Mouse (Mus musculus): ENCODE measurements around the gene Kcp. TPM values are rescaled to one million over a fixed set of nuclear protein-coding genes. Genes with fewer than 3 reads are reported as not detected.

The Kcp gene
- total RNA-seq, 2 experiments from 2014 or later: 19.0 to 27.2 TPM

DNA sequence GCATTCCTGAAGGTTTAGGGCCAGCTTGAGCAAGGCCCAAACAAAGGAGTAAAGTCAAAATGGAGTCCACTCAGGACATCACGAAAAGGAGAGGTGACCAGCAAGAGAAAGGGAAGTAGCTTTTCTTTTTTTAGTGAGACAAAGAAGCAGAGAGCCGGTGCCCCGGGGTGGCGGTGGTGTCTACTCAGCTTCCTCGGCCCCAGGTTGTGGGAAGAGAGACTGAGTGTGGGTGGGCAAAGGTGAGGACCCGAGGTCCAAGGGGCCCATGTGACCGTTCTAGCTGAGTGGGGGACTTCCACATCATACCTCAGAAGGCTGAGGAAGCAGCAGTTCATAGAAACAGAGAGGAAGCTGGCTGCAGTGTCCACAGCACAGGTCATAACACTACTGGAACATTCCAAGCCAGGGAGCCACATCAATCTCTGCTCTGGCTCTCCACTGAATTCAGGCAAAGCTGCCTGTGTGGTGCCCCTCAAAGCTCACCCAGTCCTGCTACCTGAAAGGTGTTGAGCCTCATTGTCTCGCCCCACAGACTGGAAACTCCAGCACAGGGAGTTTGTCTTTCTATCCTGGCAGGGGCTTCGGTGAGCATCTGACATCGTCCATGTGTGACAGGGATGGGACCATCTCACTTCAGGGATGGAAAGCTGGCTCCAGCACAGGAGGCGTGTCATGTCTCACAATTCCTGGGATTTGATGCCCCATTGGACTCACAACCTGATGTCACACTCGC is 15.7 kb upstream of the Kcp start:
- no peak for DNase-seq

DNA sequence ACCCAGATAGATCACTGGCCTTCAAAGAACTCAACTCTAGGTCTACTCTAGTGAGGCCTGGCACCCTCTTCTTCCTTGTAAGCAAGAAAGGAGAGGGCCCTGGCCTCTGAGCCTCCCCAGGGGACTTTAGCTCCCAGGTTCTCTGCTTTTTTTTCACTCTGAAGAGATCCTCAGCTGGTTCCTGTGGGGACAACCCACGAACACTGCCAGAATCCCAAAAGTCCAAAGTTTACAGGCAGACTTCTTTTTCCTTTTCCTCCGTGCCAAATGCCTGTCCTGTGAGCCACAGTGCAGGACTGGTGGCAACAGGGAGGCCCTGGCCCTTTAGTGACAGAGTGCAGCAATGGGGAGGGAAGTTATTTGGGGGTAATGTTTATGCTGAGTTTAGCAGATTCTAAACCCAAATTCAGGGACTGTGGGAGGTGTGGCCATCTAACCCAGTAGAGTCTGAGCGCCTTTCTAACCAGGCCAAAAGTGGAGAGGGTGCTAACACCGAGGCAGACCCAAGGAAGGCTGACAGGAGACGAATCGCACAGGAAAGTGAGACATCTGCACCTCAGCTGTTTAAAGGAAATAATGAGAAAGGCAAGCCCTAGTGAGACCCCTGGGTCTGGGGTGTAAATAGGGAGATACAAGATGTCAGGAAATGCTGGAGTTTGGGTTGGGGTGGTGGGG is 15.0 kb upstream of the Kcp start:
- no peak for DNase-seq

DNA sequence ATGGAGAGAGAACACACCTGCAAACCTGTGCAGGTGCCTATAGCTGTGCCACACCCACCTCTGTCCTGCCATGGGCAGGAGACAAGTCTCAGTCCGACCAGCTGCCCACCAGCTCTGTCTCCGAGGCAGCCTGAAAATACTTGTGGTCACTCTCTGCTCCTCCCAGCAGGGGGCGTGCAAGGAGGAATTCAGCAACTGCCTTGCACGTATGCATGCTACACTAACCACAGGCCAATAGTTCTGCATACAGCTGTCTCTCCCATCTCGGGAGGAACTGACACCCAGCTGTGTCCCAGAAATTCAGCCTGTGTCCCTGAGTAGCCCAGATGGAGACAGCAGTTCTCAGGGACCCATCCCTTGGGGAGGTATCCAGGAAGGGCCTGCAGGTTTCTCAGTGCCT is 9.4 kb upstream of the Kcp start:
- peak; percentile 79 for DNase-seq

DNA sequence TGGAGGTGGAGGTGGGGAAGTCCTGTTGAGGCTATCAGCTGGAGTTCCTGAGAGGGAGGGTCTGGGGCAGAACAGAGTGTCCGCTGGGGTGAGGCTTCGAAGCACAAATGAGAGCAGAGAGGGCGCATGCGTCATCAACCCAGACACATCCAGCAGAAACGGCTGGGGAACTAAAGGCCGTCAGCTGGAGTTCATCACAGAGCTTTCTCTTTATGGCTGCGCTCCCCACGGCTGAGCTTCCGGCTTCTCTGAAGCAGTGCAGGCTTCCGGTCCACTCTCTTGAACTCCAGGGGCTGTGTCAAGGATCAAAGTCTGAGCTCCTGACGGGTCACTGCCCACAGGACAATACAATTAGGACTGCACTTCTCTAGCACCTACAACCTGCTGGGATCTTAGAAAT is 5.5 kb upstream of the Kcp start:
- peak; percentile 46 for DNase-seq

- DNase-seq: no peak
These were observed 1.3 kb upstream of the Kcp start for GRCm38 (mm10) chr6:29509086-29509485.

DNA sequence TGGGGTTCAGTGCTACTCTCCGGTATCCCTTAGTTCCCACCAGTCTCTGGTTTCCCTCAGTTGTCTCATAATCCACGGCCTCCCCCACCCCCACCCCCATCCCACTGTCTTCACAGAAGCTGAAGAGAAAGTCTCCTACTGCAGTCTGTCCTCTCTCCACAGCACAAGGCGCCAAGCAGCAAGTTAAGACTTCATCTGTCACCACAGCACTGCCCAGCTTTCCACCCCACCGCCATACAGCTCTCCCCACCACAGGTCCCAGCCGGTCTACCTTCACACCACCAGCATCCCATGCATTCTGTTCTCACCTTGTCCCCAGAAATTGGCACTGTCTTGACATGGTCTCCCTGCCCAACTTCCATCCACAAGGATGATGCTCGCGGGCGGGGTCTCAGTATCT is 918 bp downstream of the Kcp start:
- DNase-seq: no peak

DNA sequence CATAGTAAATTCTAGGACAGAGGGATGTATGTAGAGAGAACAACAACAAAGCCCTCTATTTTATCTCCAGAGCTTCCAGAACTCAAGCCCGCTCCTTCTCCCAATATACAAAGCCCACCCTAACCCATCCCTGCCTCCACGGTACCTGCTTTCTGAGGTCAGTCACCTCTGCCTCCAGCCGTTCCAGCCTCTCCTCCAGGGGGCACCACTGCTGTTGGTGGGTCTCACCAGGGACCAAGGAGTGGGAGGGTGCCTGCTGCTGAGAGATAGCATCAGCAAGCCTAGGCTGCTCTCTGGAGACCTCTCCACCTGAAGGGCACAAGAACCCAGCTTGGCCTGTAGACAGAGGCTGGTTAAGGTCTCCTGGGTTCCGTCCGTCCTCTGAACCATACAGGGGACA is 2.3 kb downstream of the Kcp start:
- DNase-seq: no peak

- DNase-seq: no peak
These were observed 6.2 kb downstream of the Kcp start for GRCm38 (mm10) chr6:29501599-29501998.

DNA sequence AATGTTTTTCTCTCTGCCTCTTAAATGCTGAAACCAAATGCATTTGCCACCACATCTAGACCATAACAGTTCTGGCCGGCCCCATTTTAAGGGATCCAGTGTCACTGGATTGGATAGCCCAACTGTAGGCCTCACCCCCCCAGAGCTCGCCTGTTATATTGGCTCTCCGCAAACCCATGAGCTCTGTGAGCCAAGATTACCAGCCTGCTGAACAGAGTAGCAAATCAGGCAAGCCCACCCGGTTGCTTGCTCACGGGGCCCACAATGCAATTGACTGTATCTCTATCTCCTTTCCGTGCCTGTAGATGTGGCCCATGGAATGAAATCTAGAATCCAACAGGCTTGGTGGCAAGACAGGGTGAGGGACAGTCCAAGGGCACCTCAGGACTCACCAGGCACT is 6.9 kb downstream of the Kcp start:
- DNase-seq: no peak

DNA sequence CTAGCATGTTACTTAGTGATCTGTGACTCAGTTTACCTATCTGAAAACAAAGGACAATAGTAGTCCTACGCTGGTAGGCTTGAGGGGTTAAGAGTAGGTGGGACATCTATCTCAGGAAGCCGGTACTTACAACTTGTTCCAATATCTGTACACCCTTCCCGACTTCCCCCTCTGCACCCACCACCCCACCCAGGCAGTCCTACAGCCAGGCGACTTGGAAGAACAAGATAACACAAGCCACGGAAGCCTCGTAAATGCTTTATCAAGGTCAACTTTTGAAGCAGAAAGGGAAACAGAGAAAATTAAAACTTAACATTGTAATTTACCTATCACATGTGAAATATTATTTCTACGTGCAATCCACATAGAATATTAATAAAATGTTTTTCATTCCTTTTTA is 7.6 kb downstream of the Kcp start:
- no peak for DNase-seq

DNA sequence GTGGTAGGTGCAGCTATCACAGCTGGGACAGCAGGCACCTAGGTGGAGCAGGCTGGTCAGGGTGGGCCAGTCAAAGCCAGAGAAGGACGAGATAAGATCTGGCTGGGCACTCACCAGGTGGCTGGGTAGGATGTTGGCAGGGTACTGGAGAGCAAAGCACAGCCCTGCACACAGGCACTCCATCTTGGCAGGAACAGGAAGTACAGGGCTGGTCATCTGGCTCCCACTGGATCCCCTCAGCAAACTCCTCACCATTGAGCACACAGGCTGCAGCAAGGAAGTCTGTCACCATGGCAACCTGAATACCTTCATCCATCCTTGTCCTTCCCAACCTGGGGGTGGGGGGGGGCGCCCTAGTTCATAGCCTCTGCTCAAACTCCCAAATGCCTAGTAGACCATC is 10.0 kb downstream of the Kcp start:
- no peak for DNase-seq

DNA sequence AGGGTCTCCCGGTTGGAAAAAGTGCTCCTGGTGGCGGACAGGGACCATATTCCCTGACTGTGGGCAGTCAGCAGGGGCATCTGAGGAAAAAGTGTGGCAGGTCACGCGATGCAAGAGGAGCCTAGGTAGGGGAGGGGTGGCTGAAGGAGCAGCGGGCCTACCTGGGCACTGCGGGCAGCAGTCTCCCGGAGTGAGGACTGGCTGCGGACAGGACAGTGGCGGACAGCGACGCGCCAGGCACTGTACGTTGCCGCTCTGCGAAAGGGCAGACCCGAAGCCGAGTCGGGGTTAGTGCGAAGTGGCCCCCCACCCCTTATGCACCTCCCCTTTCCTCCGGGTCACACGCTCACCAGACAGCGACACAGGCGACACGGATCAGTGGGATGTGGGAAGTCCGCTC is 11.5 kb downstream of the Kcp start:
- no peak for DNase-seq

- peak; percentile 48 for DNase-seq
These were observed 13.7 kb downstream of the Kcp start for GRCm38 (mm10) chr6:29494101-29494500.

DNA sequence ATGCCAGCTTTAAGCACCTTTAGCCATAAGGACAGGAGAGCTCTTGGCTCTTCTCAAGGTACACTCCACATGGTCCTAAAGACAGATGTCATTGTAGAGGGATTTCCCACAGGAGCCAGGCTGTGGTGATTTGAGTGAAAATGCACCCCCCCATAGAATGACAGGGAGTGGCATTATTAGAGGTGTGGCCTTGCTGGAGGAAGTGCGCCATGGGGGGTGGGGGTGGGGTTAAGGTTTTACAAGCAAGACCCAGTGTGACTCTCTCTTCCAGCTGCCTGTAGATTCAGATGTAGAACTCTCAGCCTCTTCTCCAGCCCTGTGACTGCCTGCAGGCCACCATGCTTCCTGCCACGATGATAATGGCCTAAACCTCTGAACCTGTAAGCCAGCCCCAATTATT is 21.8 kb downstream of the Kcp start:
- DNase-seq: no peak

GRCm38 (mm10) chr6:29484716-29485559 is 22.8 kb downstream of the Kcp start:
- peak; percentile 84 for DNase-seq

- DNase-seq: no peak
These were observed 25.1 kb downstream of the Kcp start for GRCm38 (mm10) chr6:29482691-29483090.

GRCm38 (mm10) chr6:29474736-29475135 is 33.0 kb downstream of the Kcp start:
- DNase-seq: no peak

DNA sequence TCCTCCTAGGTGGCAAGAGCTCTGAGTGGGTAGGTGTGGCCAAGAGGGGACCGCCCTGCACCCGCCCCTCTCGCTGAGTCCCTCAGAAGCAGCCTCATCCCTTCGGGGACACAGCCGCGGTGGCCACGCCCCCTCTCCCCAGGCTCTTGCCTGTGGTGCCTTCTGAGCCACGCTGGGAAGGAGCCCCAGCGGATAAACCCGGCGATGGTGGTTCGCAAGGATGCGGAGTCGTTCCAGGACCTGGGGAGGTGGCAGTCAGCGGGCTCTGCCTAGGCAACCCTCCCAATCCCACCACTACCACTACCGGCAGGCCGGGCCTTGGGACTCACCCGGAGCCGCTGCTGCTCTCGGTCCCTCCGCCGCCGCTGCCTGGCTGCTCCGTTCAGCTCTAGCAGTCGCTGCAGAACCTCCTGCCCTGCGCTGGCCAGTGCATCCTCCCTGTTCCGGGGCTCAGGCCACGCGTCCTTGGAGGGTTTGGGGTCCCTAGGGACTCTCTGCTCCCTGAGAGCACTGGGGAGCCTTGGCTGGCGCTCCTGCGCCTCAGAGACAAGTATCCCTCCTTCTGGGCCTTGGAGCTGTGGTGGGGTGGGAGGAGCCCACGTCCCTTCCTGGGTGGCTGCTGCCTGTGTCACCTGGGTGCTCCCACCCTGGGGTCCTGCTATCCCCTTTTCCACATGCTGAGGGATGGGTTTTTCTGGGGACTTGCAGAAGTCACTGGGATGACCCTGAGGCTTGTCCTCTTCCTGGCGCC is 33.6 kb downstream of the Kcp start:
- DNase-seq: peak; percentile 67

- DNase-seq: no peak
These were observed 36.6 kb downstream of the Kcp start, which contains the start of gene Atp6v1fnb for GRCm38 (mm10) chr6:29471137-29471536. Gene Atp6v1fnb, plus strand, starts transcription at chr6:29471437.

DNA sequence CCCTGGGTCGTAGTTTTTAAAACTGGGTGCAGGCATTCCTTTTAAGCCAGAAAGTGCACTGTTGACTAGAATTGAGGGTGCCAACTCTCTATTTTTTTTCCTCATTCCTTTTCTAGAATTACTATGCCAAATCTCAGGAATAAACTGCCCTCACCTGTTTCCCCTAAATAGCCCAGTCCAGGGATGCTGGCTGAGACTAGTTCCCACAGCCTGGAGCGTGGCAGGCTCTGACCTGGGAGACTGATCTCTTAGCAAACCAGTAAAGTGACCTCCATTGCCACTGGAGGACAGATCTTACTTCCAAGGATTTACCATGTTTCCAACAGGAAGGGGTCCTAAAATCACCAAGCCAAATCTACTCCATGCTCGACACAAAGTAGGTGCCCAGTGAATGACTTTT is 38.9 kb downstream of the Kcp start:
- DNase-seq: no peak

- peak; percentile 93 for DNase-seq
These were observed 40.0 kb downstream of the Kcp start, which contains the start of gene Atp6v1f for GRCm38 (mm10) chr6:29467583-29468354. Gene Atp6v1f, plus strand, starts transcription at chr6:29467718.

Measured in gastrocnemius, postnatal 10 days (tissue).